Mouse (Mus musculus) cerebellum, adult 2 months (tissue): ENCODE data around the gene Olfr322.

Experiments
- CTCF ChIP-seq: fragments of 200-500 bp; IDR thresholded peaks from 2 replicates; pipeline ENCODE4 v1.5.1; 2011; ENCODE audit warnings: low read depth, mild to moderate bottlenecking, control low read depth, low read length, moderate library complexity, borderline replicate concordance; ENCODE audit not compliant: insufficient read depth
- POLR2A ChIP-seq: fragments of 200-500 bp; IDR thresholded peaks from 2 replicates; pipeline ENCODE4 v1.6.1; 2011; ENCODE audit warnings: low read length, control low read depth, borderline replicate concordance; ENCODE audit not compliant: insufficient read depth

- no peak for TF ChIP-seq POLR2A
- no peak for TF ChIP-seq CTCF
Observed at GRCm38 (mm10) chr11:58641057-58641456, 17.5 kb upstream of the Olfr322 start.
